Mouse (Mus musculus) Muller cell, postnatal 12 days (primary cell): ENCODE data around the gene Sult5a1.
"Not testable (repeated sequence)": the region's sequence is repeated elsewhere in the genome, so short reads cannot be mapped to it uniquely, and the experiment has no call there.

Source experiments
- DNase-seq: peaks from one replicate; pipeline ENCODE4 v3.0.0-alpha.2; 2015; ENCODE audit errors: inconsistent ontology term

Sult5a1 gene

DNA sequence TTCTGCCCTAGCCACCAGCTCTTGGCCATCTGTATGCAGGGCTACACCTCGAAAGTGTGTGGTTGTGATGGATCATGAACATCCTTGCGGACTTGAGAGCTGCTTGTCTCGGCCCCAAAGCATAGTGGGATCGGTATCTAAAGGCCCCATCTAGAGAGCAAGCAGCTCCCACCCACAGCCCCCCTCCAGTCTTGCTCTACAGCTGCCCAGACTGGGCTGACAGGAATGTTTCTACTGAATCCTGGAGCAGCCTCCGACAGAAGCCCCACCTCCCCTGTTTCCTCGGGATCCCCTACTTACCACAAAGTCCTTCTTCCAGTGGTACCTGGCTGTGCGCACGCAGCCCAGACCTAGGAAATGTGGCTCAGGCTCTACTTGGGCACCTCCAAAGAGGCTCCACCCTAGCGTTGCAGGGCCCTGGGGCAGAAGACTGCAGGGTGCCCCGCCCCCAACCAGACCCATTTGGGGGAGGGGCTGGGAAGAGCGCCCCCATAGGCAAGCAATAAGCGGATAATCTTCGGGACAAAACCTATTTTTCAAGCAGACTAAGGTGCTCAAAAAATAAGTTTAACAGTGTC is at the start of gene Sult5a1:
Gene Sult5a1 (minus strand): TSS at position 428 of the 578 bp plus-strand sequence.
- no peak for DNase-seq

- DNase-seq, result no peak
These were observed 45.5 kb upstream of the Sult5a1 start for GRCm38 (mm10) chr8:123203571-123203970.

DNA sequence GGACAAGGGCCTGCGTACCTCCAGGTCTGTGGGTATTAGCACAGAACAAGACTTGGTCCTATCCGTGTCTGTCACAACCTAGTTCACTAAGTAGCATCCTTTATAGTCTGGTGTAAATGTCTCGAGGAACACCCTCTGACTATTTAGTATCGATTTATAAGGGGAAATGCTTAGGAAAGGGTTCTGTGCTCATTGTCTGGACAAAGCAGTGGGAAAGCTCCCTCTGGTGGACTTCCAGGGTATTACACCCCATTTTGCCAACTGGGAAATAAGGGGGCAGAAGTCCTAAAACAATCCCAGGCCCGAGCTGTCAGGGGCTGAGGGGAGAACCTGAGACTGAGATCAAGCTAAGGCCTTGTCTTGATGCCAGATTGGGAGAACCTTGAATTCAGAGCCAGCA is 44.2 kb upstream of the Sult5a1 start:
- peak; percentile 54 for DNase-seq

DNA sequence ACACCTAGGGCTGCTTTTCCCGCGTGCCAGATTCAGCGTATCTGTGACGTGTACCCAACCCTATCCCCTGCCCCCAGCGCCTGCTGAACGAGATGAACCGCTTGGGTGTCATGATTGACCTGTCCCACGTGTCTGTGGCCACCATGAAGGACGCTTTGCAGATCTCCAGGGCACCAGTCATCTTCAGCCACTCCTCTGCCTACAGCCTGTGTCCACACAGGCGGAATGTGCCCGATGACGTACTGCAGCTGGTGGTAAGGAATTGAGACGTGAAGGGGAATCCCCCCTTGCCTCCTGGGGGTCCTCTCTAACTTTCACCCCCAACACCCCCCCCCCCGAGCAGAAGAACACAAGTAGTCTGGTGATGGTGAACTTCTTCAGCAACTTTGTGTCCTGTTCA is 41.7 kb upstream of the Sult5a1 start:
- no peak for DNase-seq

DNA sequence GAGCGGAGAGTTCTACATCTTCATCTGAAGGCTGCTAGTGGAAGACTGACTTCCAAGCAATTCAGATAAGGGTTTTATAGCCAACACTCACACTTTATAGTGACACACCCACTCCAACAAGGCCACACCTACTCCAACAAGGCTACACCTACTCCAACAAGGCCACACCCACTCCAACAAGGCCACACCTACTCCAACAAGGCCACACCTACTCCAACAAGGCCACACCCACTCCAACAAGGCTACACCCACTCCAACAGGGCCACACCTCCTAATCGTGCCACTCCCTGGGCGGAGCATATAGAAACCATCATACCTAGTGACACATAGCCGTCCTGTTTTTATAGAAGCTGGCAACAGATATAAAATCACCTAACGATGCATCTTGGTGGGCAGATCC is 38.9 kb upstream of the Sult5a1 start:
- not testable (repeated sequence) for DNase-seq

GRCm38 (mm10) chr8:123193771-123194170 is 35.7 kb upstream of the Sult5a1 start:
- DNase-seq, result no peak

DNA sequence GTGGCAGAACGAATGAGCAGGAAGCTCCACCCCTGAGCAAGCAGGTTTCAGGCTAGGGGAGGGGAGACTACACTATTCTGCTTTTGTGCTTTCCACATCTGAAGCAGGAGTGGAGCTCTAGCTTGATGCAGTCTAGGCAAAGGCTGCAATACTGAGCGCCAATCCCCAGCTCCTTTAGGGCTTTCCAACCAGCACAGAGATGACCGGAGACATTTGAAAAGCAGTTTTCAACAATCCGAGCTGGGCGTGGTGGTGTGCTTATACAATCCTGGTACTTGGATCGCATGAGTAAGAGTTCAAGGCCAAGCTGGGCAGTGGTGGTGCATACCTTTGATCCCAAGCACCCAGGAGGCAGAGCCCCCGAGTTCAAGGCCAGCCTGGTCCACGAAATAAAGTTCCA is 33.8 kb upstream of the Sult5a1 start:
- no peak for DNase-seq

GRCm38 (mm10) chr8:123190678-123191077 is 32.6 kb upstream of the Sult5a1 start:
- peak; percentile 84 for DNase-seq

DNA sequence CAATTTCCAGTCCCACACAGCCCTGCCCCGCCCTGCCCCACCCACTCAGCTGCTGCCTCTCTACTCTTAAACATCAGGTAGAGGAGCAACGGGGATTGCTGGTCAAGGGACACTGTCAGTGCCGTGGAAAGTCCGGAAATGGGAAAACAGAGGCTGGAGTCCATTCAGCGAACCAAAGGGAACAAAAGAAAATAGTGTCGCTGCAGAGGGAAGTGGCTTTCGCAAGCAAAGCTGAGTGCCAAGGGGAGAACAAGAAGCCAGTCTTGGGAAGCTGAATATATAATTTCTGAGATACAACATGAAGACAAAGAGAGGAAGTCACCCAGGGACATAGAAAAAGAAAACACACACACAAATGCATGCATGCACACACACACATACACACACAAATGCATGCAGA is 30.7 kb upstream of the Sult5a1 start:
- DNase-seq, result no peak

DNA sequence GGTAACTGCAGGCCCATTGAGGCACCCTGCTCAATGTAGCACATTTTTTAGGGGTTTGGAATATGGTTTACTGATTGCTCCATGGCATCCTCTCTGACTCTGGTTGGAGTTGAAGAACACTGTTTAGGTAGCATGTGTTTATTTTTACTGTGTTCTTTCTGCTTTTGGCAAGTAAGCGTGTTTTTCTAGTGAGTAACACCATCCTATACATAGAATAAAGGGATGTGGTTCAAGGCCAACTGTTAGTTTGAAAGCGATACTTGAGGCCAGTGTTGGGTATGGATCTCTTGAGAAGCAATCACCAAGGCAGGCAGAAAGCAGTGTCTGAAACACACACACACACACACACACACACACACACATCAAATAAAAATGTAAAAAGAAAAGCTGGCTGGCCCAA is 29.9 kb upstream of the Sult5a1 start:
- DNase-seq, result no peak

DNA sequence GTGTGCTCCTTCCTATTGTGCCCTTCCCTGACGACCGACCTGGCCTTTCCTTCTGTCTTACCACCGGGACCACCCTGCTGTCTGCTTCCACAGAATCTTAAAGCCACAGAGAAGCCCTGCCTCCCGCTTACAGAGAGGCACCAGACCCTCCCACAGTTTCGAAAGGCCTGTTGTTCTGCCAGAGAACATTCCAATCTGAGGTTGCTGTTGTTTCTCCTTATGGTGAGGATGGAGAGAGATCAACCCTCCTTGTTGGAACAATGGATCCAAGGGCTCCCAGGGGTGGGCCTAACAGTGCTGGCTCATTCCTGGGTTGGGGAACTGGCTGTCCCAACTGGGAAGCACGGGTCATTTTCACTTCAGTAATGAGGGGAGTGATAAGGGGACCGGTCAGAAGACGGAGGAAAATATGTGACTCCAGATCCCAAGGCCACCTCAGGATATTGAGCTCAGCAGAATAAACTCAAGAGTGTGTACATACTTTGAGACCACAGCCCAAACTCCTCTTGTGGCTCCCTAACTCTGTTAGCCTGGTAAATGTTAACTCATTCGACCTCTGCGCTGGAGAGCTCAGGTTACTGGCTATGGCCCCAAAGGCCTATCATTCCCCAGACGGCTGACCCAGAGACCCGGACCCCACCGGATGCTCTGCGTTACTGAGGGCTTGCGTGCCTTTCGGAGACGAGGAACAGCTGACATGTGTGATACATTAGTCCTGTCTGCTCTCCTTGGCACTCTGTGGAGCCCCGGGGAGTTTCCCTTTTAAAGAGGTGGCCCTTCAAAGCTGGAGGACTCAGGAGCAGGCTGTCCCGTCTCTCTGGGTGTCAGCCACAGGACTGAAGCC is 27.7 kb upstream of the Sult5a1 start, which contains the start of gene Dpep1:
Gene Dpep1 (plus strand): TSS at position 677 of the 844 bp plus-strand sequence.
- no peak for DNase-seq

DNA sequence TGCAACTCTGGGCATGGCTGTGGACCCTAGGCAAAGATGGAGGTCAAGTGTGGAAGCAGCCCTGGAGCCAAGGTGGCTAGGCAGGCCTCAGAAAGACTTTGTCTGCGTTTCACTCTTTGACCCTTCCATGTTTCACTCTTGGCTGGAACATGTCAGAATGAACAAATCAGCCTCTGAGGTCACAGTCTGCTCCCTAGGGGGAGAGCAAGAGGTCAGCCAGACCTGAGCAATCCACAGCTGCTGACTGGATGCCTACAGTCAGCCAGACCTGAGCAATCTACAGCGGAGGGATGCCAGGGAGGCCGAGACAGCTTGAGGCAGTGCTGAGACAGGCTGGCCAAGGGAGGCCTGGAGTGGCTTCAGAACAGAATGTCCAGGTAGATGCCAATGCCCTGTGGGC is 23.3 kb upstream of the Sult5a1 start:
- DNase-seq, result no peak

GRCm38 (mm10) chr8:123156070-123156773 is 1.9 kb downstream of the Sult5a1 start:
- no peak for DNase-seq

GRCm38 (mm10) chr8:123155177-123155576 is 2.9 kb downstream of the Sult5a1 start:
- DNase-seq, result peak; percentile 41

- peak; percentile 24 for DNase-seq
These were observed 7.4 kb downstream of the Sult5a1 start for GRCm38 (mm10) chr8:123150737-123151171.

DNA sequence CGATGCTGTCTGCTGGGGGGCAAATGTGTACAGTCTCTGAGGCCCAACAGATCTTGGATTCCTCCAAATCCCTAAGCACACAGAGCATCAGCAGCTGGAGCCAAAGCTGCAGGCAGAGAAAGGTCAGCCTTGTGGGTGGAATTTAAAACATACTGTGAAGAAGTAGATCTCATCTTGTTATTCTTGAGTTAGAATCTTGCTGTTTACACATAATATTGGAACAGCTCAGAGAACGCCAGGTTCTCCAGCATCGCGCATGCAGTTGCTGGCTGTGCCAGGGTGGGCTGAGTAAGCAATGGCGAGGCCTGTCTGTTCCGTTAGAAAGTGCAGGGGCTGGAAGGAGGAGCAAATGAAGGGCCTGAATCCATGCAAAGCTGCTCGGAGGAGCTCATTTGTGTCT is 11.7 kb downstream of the Sult5a1 start:
- DNase-seq, result no peak

GRCm38 (mm10) chr8:123145279-123145678 is 12.8 kb downstream of the Sult5a1 start:
- peak; percentile 43 for DNase-seq

DNA sequence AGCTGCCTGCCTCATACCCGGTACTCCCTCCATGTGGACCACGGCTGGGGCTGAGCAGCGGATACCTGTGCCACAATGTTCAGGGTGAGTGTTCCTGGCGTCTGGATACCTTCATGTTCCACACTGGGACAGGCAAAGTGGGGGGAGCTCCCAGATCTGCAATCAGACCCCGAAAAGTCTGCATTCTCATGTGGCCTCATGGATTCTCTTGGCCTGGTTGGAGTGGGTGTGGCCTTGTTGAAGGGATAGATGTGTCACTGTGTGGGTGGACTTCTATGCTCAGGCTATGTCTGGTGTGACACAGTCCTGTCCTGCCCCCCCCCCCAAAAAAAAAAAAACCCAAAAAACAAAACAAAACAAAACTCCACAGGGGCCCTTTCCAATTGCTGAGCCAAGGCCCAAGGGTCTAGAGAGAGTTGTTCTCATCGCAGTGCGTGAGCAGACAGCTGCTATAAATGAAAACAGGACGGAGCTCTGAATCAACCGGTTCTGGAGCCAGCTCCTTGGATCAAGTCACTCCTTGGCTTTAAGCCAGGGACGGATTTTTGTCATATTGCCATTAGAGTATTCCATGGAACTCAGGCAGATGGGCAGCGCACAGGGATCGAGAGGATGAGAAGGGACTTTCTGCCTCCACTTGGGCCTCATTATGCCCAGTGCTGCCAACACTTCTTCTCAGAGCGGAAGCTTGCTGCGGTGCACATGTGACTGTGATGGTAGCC is 16.2 kb downstream of the Sult5a1 start:
- peak; percentile 94 for DNase-seq

DNA sequence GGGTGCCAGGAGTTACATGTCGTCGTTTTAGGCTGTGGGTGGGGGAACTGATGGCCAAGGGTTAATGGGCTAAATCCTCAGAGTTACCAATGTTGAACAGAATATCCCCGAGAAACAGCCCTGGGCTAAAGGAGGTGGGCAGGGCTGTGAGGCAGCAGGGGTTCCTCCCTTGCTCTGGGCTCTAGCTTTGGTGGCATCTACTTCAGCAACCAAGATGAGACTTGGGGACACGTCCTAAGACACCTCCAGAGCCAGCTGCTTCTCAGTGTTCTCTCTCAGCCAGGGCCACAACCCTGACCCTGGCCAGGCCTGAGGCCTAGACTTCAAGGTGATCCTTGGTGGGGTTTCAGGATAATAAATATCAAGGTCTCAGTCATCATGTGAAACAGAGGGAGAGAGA is 19.4 kb downstream of the Sult5a1 start:
- no peak for DNase-seq

DNA sequence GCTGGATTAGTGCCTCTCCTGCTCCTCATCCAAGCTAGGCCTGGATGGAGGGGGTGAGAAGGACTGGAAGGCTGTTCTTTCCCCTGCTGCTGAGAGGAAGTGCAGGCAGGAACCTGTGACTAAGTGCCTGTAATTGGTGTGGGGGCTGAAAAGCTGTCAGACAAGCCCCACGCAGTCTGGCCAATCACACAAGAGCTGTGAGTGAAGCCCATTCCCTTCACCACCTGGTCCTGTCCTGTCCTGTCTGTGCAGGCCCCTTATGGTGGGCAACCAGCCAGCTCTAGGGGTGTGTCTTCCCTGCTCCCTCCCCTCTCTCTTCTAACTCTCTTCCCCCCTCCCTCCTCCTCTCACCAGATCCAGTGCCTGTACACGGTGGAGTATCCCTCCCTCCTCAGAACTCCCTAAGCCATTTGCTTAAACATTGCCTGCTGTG is 20.5 kb downstream of the Sult5a1 start:
- peak; percentile 58 for DNase-seq

- no peak for DNase-seq
These were observed 21.8 kb downstream of the Sult5a1 start for GRCm38 (mm10) chr8:123136287-123136686.

DNA sequence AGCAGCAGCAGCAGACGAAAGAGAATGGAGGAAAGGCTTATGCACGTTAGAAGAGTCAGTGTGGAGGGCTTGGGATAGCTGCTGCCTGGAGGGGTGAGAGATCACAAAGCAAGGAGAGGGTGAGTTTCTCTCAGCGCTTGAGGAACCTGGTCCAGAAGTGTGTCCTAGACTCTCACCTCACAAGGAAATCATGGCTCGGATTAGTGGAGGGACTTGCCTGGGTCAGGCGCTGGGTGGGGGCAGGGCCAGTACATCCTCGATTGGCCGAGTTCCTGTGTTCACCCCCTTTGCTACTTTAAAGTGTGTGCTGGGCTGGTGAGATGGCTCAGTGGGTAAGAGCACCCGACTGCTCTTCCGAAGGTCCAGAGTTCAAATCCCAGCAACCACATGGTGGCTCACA is 22.3 kb downstream of the Sult5a1 start:
- no peak for DNase-seq
